Comparison of ENCODE assay signal across 17 mouse cellular contexts in the genomic region with DNA sequence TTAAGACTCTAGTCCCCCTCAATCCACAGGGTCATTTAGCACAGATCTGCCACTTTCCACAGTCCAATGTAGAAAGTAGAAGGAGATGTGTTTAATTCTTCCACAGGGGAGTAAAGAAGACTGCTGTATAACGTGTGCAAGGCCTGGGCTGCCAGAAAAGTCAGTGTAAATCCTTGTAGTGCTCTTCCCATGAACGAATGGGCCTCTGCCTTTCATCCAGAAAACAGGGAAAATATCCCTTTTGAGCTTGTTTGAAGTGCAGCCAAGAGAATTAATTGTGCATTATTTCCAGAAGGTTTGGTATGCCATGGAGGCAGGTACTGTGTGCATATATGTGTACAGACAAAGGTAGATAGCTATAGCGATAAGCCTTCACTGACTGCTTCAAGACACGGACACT.
DNase-seq lines count a peak whose midpoint lies in the region; ATAC-seq and TF ChIP-seq lines count a peak whose summit lies in the region.
"Had no signal": no experiment of that assay in that cellular context is flagged by ENCODE, and none has a peak within 500 bp of the region (broad histone marks: within the 10 kb centered on the region; RNA-seq: fewer than 3 reads in every experiment).

No protein-coding gene starts in this region.

- TF ChIP-seq CTCF in layer of hippocampus, adult 2 months (conservative IDR thresholded peaks at IDR 0.05): no peak

- no peaks in the 10 kb centered on the region for H3K27me3 ChIP-seq in hindbrain, embryonic 11.5 days (ENCODE audit: control insufficient read depth, insufficient read depth, low read length)
- no peaks in the 10 kb centered on the region for H3K27me3 ChIP-seq in midbrain, embryonic 12.5 days
- no peaks in the 10 kb centered on the region for H3K27me3 ChIP-seq in kidney, embryonic 14.5 days (ENCODE audit: control insufficient read depth, insufficient read depth, low read length)
- H3K27me3 ChIP-seq: heart, embryonic 15.5 days; kidney, embryonic 15.5 days had no signal

- H3K9ac ChIP-seq in hindbrain, embryonic 11.5 days (ENCODE audit: low read depth, low read length): no peak overlapping the region
- no peak overlapping the region for H3K9ac ChIP-seq in midbrain, embryonic 12.5 days (replicated peaks)
- no peak overlapping the region for H3K9ac ChIP-seq in kidney, embryonic 14.5 days (ENCODE audit: low read depth, low read length)
- H3K9ac ChIP-seq: heart, embryonic 15.5 days; kidney, embryonic 15.5 days had no signal

- H3K4me1 ChIP-seq in hindbrain, embryonic 11.5 days (replicated peaks; ENCODE audit: control insufficient read depth, insufficient read depth, low read length): peaks cover 10% of the 10 kb centered on the region; the same call in 1 of the 2 replicates
- H3K4me1 ChIP-seq in midbrain, embryonic 12.5 days: peaks cover 54% of the 10 kb centered on the region
- no peaks in the 10 kb centered on the region for H3K4me1 ChIP-seq in kidney, embryonic 14.5 days (ENCODE audit: control insufficient read depth, insufficient read depth, low read length)

- DNase-seq in layer of hippocampus, adult 2 months (ENCODE audit: low spot score in 2 of 2): no peak
- DNase-seq in layer of hippocampus, adult 8-10 months (ENCODE audit: low spot score in 2 of 2): no peak
- no peak for DNase-seq in hindbrain, embryonic 11.5 days (ENCODE audit: low spot score)
- DNase-seq in right cerebral cortex, adult 18-20 months: no peak
- DNase-seq in testis, postnatal 14 days (ENCODE audit: low spot score): no peak
- no peak for DNase-seq in kidney, adult 8-10 months
- DNase-seq: adrenal gland, adult 8-10 months; cerebellum, adult 18-20 months; liver; lung, adult 2 months; lung, postnatal 4 days; spleen, adult 18-20 months had no signal

- H3K27ac ChIP-seq in layer of hippocampus, adult 2 months: peak overlapping the region; percentile 83
- H3K27ac ChIP-seq in hindbrain, embryonic 11.5 days (ENCODE audit: low read depth, low read length): peak overlapping the region; percentile 63; the same call in 1 of the 2 replicates
- peak overlapping the region; percentile 90 for H3K27ac ChIP-seq in midbrain, embryonic 12.5 days (replicated peaks)
- H3K27ac ChIP-seq in kidney, embryonic 14.5 days (ENCODE audit: low read depth, low read length): no peak overlapping the region
- H3K27ac ChIP-seq: heart, embryonic 15.5 days; kidney, embryonic 15.5 days had no signal

- 75% methylated on average over 4 of the region's 4 CpGs for WGBS in hindbrain, embryonic 11.5 days
- WGBS in midbrain, embryonic 12.5 days: 68% methylated on average over 4 of the region's 4 CpGs
- WGBS in kidney, embryonic 14.5 days: 64% methylated on average over 4 of the region's 4 CpGs

- H3K9me3 ChIP-seq in hindbrain, embryonic 11.5 days (ENCODE audit: control insufficient read depth, low read length): no peaks in the 10 kb centered on the region
- no peaks in the 10 kb centered on the region for H3K9me3 ChIP-seq in midbrain, embryonic 12.5 days
- no peaks in the 10 kb centered on the region for H3K9me3 ChIP-seq in kidney, embryonic 14.5 days (ENCODE audit: control insufficient read depth, low read length)
- H3K9me3 ChIP-seq: heart, embryonic 15.5 days; kidney, embryonic 15.5 days had no signal

- no peaks in the 10 kb centered on the region for H3K36me3 ChIP-seq in hindbrain, embryonic 11.5 days (ENCODE audit: control insufficient read depth, insufficient read depth, low read length)
- no peaks in the 10 kb centered on the region for H3K36me3 ChIP-seq in midbrain, embryonic 12.5 days
- H3K36me3 ChIP-seq in kidney, embryonic 14.5 days (ENCODE audit: control insufficient read depth, insufficient read depth, low read length): no peaks in the 10 kb centered on the region
- H3K36me3 ChIP-seq: heart, embryonic 15.5 days; kidney, embryonic 15.5 days had no signal

- H3K4me2 ChIP-seq in hindbrain, embryonic 11.5 days (replicated peaks; ENCODE audit: low read depth, low read length): no peak overlapping the region
- H3K4me2 ChIP-seq in midbrain, embryonic 12.5 days (replicated peaks): no peak overlapping the region
- no peak overlapping the region for H3K4me2 ChIP-seq in kidney, embryonic 14.5 days (replicated peaks; ENCODE audit: low read depth, low read length)
- H3K4me2 ChIP-seq: heart, embryonic 15.5 days; kidney, embryonic 15.5 days had no signal

- no peak overlapping the region for H3K4me3 ChIP-seq in layer of hippocampus, adult 2 months
- H3K4me3 ChIP-seq in hindbrain, embryonic 11.5 days (ENCODE audit: low read depth, low read length): no peak overlapping the region
- no peak overlapping the region for H3K4me3 ChIP-seq in midbrain, embryonic 12.5 days
- no peak overlapping the region for H3K4me3 ChIP-seq in kidney, embryonic 14.5 days (ENCODE audit: low read length)
- H3K4me3 ChIP-seq: erythroblast, embryonic 14.5 days; heart, embryonic 15.5 days; kidney, embryonic 15.5 days had no signal

- ATAC-seq in hindbrain, embryonic 11.5 days (ENCODE audit: low FRiP score): no peak
- ATAC-seq in midbrain, embryonic 12.5 days (ENCODE audit: low FRiP score, low read depth): no peak
- ATAC-seq in kidney, embryonic 14.5 days (ENCODE audit: low FRiP score, low TSS enrichment): no peak
